Mouse (Mus musculus) cerebellum, adult 9-10 months (tissue): ENCODE data around the gene Amn.

Experiments
- DNase-seq: peaks from one replicate; pipeline ENCODE4 v3.0.0; 2022

Amn gene

DNA sequence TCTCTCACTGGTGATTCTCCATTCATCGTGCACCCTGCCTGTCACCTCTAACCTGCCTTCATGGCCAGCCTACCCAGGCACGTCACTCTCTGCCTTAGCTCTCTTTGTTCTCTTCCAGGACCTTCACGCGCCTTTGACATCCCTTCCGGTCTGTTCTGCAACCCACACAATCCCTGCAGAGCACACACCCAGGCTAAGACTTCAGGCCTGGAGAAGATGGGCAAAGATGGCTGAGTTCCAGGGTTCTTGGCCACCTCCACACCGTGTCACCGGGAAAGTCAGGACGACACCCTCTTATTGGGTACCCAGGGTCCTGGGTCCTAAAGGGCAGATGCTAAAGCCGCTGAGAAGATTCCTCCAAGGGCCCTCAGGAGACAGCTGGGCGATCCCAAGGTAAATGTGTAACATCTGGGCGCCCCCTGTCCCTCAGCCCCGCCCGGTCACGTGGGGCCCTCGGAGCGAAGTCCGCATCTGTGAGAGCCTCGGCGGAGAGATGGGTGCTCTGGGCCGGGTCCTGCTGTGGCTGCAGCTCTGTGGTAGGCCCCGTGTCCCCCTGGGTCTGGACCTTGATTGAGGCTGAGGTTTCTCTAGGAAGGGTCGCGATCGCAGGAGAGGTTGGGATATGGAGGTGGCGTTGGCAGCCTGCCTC lies at the start of gene Amn:
TSS of gene Amn (plus strand) at position 467 of the 649 bp plus-strand sequence.
- no peak for DNase-seq

GRCm38 (mm10) chr12:111225197-111225780 lies 45.6 kb upstream of the Amn start:
- no peak for DNase-seq

- no peak for DNase-seq
Measured at GRCm38 (mm10) chr12:111227410-111227809, 43.5 kb upstream of the Amn start.

DNA sequence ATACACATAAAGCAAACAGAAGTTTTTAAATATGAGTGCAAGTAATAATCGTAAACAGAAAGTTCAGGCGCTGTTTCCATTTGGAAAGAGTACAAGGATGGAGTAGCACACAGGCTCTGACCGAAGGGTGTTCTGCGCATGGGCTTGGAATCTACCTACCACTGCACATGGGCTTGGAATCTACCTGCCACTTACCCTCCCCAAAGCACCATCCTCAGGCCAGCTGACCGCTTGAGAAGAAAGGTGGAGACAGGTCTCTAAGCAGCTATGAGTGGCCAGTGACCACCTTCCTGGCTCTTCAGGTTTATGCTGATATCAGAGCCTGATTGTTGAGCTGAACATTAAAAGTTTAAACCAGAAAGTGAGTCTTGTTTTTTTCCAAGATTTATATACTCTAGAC lies 42.4 kb upstream of the Amn start:
- DNase-seq: no peak

DNA sequence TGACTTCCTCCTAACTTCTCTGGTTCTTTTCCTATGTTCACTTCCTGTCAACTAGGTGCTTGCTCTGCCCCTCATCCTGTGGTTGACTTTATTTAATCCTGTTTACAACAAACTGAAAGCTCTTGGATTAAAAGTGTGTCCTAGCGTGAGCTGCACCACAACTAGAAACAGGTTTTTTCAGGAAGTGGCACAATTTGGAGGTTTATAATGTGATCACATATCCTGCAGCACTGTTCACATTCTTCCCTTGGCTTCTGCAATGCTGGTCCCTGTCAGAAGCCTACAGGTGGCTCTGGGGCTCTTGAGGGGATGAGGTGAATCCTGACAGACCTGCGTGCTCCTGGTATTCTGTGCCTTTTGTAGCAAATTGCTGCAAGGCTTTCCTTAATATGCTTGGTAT lies 40.1 kb upstream of the Amn start:
- DNase-seq: no peak

- no peak for DNase-seq
Measured at GRCm38 (mm10) chr12:111233798-111234197, 37.1 kb upstream of the Amn start.

DNA sequence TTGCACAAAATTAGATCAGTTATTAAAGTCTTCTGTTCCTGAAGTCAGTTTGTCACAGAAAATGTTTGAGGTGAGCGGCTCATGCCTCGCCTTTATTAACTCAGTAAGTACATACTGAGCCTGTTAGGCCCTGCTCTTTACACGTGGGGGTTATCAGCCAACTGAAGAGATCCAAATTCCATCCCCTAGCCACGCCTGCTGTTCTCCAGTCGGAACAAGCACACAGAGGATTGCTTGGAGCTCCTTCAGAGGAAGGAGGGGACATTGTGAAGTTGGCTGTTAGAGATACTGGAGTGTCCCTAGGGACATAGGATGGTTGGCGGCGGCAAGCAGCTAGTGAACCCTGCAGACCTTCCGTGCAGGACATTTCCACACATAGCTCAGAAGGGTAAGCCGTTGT lies 36.5 kb upstream of the Amn start:
- DNase-seq: no peak

GRCm38 (mm10) chr12:111235631-111236030 lies 35.3 kb upstream of the Amn start:
- DNase-seq: no peak

- no peak for DNase-seq
Measured at GRCm38 (mm10) chr12:111237611-111238188, 33.2 kb upstream of the Amn start.

- DNase-seq: no peak
Measured at GRCm38 (mm10) chr12:111238345-111238744, 32.5 kb upstream of the Amn start.

GRCm38 (mm10) chr12:111238778-111239177 lies 32.1 kb upstream of the Amn start:
- peak; percentile 51 for DNase-seq

DNA sequence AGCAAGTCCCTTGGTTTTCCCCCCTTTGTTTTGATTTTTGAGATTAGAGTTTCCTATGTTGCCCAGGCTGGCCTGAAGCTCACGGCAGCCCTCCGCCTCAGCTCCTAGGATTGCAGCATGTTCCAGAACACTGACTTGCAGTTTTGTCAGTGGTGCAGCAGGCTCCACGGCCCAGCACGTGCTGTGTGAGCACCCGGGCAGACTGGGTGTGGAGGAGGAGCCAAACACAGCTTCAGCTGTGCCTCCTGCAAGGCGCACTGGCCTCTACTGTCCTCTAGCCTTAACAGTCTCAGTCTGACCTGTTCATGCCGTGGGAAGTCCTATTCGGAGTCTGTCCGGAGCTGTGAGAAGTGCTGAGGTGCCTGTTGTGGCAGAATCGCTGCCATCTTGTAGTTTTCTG lies 31.0 kb upstream of the Amn start:
- DNase-seq: no peak

DNA sequence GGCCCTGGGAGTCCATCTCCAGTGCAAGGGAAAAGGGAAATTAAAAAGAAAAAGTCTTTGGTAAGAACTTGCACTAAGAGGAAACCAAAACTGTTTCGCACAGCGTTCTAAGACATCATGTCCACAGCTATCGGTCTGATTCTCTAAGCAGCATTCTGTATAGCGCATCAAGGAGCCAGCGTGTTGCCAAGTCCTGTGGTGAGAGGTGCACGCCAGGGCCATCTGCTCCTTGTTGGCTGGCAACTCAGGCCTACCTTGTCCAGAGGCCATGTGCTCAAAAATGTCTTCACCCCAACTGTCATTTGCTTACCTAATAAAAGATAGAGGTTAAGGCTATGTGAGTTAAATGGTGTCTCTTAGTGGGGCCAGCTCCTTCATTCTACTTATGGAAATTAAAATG lies 29.0 kb upstream of the Amn start:
- DNase-seq: peak; percentile 99

GRCm38 (mm10) chr12:111242346-111242745 lies 28.5 kb upstream of the Amn start:
- DNase-seq: no peak

GRCm38 (mm10) chr12:111243733-111244132 lies 27.2 kb upstream of the Amn start:
- DNase-seq: peak; percentile 43

GRCm38 (mm10) chr12:111245070-111245469 lies 25.8 kb upstream of the Amn start:
- DNase-seq: peak; percentile 57

DNA sequence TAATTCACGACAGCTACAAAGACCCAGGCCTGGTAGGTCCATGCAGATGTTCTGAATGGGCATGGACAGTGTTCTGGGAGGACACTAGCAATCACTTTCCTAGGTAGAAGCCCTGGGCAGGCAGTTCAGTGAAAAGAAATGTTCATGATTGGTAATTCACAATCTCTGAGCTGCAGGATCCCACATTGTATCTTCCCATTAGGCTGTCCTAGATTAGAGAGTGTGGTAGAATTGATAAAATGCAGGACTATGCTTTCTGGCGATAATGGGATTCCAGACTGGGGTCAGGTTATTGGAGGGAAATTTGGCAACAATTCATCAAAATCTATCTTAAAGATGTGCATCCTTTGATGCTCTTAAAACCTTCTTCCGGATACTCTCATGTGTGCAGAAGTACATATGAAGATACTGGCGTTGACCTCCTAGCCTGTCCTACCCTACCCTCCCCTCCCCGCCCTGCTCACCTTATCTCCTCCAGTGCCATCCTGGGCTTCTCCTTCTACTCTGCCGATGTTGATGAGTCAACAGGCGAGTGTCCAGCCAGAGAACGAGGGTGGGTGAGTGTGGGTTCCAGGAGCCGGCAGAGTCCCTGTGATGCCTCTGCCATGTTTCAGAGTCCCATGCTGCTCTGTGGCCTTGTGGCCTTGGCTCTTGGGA lies 24.0 kb upstream of the Amn start:
- no peak for DNase-seq

- no peak for DNase-seq
Measured at GRCm38 (mm10) chr12:111249095-111249494, 21.8 kb upstream of the Amn start.

DNA sequence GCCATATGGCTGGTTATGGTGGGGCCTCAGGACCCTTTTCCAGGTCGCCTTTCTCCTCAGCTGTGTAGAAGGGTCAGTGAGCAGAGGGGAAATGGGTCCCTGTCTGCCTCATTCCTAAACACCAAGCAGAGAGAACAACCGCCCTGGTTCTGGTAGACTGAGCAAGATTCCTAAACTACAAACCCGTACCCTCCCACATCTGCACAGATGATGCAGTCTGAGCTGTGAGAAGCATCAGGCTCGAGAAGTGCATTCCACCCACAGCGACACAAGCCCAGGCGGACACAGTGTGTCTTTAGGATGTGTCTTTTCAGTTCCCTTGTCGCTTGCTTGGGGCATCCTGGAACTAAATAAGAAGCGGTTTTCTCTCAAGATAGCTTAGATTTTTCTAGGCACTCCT lies 20.8 kb upstream of the Amn start:
- DNase-seq: no peak

GRCm38 (mm10) chr12:111251227-111251626 lies 19.7 kb upstream of the Amn start:
- no peak for DNase-seq

DNA sequence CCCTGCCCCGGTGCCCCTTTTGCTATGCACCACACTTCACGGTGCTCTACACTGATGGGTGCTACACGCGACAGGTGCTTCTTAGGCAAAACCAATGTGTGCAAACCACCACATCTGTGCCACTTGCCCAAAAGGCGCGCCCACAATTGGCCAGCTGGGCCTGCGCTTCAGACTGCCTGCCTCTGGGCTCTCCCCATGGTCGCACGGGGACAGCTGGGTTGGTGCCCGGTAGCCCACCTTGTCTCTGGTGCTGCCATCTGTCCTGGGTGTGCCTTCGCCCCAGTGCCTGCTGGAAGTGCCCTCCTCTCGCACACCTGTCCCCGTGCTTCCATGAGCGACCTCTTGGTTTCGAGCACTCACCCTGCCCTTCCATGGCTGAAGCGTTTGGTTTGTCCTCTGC lies 7.2 kb upstream of the Amn start:
- DNase-seq: no peak

- no peak for DNase-seq
Measured at GRCm38 (mm10) chr12:111265212-111265611, 5.7 kb upstream of the Amn start.

- no peak for DNase-seq
Measured at GRCm38 (mm10) chr12:111266592-111266991, 4.3 kb upstream of the Amn start.

- DNase-seq: no peak
Measured at GRCm38 (mm10) chr12:111267673-111268325, 3.1 kb upstream of the Amn start.
